In the genomic region with DNA sequence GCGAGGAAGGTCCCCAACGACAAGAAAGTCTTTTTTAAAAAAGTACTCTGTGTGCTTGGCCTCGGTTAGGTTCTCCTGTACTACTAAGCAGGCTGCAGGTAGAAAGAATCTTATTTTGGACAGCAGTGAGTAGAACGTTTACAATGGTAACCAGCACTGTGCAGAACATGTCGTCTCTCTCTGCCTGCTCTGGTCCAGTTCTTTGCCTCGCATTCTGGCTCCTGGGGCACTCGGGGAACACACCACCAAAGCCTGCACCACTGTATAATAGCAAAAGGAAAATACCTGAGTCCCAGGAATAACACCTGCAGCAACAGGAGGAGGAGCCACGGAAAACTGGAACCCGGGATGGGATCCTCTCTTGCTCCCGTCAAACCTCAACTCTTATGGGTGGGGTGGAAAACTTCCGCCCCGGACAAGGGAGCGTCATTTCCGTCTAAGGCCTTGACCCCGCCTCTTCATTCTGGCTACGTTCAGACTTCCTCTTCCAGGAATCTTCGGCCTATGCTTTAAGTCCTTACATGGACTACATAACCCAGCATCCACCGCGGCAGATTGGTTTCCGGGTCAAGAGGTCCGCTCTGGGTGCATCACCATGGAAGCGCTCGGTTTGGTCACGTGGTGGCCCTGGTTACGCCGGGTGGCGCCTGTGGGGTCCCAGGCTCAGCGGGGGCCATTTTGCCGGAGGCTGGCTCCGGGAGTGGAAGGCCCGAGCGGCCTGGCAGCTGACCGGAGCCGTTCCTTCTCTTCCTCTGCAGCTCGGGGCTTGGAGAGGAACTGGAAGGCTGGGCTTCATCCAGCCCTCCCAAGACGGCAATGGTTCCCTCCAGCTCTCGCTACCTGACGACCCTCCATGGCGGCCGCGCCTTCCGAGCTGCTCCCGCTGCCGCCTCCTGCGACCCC, we compare ENCODE assay signal across 8 mouse cellular contexts. TPM values are rescaled to one million over a fixed set of nuclear protein-coding genes. Genes with fewer than 3 reads are reported as not detected.
DNase-seq lines count a peak whose midpoint lies in the region; ATAC-seq and TF ChIP-seq lines count a peak whose summit lies in the region.

Klhl28 (minus strand) TSS at position 411 of the 903 bp plus-strand sequence.
Togaram1 (plus strand) TSS at position 681 of the 903 bp plus-strand sequence.

- H3K9me3 ChIP-seq in megakaryocyte, embryonic 14.5 days = no peaks in the 10 kb centered on the region

- H3K4me1 ChIP-seq in cortical plate, adult 2 months (ENCODE audit: control insufficient read depth, insufficient read depth, low read length) = no peaks in the 10 kb centered on the region
- peaks cover 27% of the 10 kb centered on the region for H3K4me1 ChIP-seq in megakaryocyte, embryonic 14.5 days

- peak; percentile 95 for ATAC-seq in activated CD4-positive, CD25-positive, alpha-beta regulatory T cell, adult 4 months

- no peak for TF ChIP-seq CTCF in cortical plate, adult 2 months (IDR thresholded peaks at IDR 0.05; ENCODE audit: extremely low read depth, insufficient read depth, low read length)

- peak; percentile 82 for TF ChIP-seq POLR2A in cortical plate, adult 2 months (IDR thresholded peaks at IDR 0.05; ENCODE audit: extremely low read depth, insufficient read depth, low read length)

- peaks cover 1% of the 10 kb centered on the region for H3K36me3 ChIP-seq in megakaryocyte, embryonic 14.5 days (replicated peaks; ENCODE audit: low read length)

- DNase-seq in gastrocnemius, adult 8-10 months (ENCODE audit: low spot score in 2 of 2) = peak; percentile 97 to 98
- DNase-seq in hindlimb bud, embryonic 11.5 days (ENCODE audit: extremely low spot score, low read depth, low spot score) = peak; percentile 96
- DNase-seq in left cerebral cortex, adult 8-10 months (ENCODE audit: low spot score in 2 of 2) = peak; percentile 94 to 100
- peak; percentile 100 for DNase-seq in right cerebral cortex, postnatal 10 days (ENCODE audit: low spot score in 2 of 2)
- peak; percentile 97 for DNase-seq in urinary bladder, postnatal 25 days (ENCODE audit: low spot score)

- peak within 1 kb of the TSS; percentile 55 for H3K4me3 ChIP-seq in cortical plate, adult 2 months (ENCODE audit: insufficient read depth, low read length)
- H3K4me3 ChIP-seq in megakaryocyte, embryonic 14.5 days (replicated peaks) = peak within 1 kb of the TSS; percentile 94

- H3K27me3 ChIP-seq in megakaryocyte, embryonic 14.5 days (replicated peaks) = no peaks in the 10 kb centered on the region

- H3K27ac ChIP-seq in cortical plate, adult 2 months (ENCODE audit: insufficient read depth, low read length) = peak within 1 kb of the TSS; percentile 67

RNA-seq across cellular contexts. Expression of gene Klhl28, which starts in this region (rescaled TPM):
- 10 to 100 TPM; 20.1 to 26.2 TPM for polyA plus RNA-seq in activated CD4-positive, CD25-positive, alpha-beta regulatory T cell, adult 4 months (2017; shearing (Covaris generic))
- polyA plus RNA-seq in cortical plate, adult 2 months (2012; rRNA removed) = 10.6 and 11.2 TPM in 2 replicates
- total RNA-seq in gastrocnemius, adult 8-10 months (2022) = 10 to 100 TPM in 1 of 4 experiments, 1 to 10 TPM in 3; 7.6 to 10.9 (median 9.4) TPM
- total RNA-seq in left cerebral cortex, adult 8-10 months (2022) = 10 to 100 TPM; 20.7 to 23.8 (median 22.0) TPM
- 0.25 and 0.27 TPM in 2 replicates for polyA plus RNA-seq in megakaryocyte, embryonic 14.5 days (2012; ENCODE audit: insufficient read depth, low replicate concordance)

RNA-seq across cellular contexts. Expression of gene Togaram1, which starts in this region (rescaled TPM):
- 10 to 100 TPM; 12.7 to 13.2 TPM for polyA plus RNA-seq in activated CD4-positive, CD25-positive, alpha-beta regulatory T cell, adult 4 months (2017; shearing (Covaris generic))
- polyA plus RNA-seq in cortical plate, adult 2 months (2012; rRNA removed) = 21.4 and 24.2 TPM in 2 replicates
- 10 to 100 TPM in 2 of 4 experiments, 1 to 10 TPM in 2; 8.2 to 11.0 (median 10.0) TPM for total RNA-seq in gastrocnemius, adult 8-10 months (2022)
- 10 to 100 TPM; 47.7 to 60.5 (median 52.6) TPM for total RNA-seq in left cerebral cortex, adult 8-10 months (2022)
- 1.2 and 4.4 TPM in 2 replicates for polyA plus RNA-seq in megakaryocyte, embryonic 14.5 days (2012; ENCODE audit: insufficient read depth, low replicate concordance)

Comparison
In these comparisons a context has a peak if more than half of its experiments do, and no peak if none do; other contexts are left out.
1. Peak in every context shown above with its lines: DNase-seq, ATAC-seq, H3K4me3 ChIP-seq and H3K27ac ChIP-seq.
2. RNA of gene Togaram1 (total RNA-seq): 47.7 to 60.5 TPM in left cerebral cortex, adult 8-10 months; 8.2 to 11.0 TPM in gastrocnemius, adult 8-10 months; every median in the first group is over 4 times any median in the second.